Mouse (Mus musculus) lung, postnatal 4 days (tissue): ENCODE data around the gene Cyp3a11.
"Not testable (repeated sequence)": the region's sequence is repeated elsewhere in the genome, so short reads cannot be mapped to it uniquely, and the experiment has no call there.

Experiments used
- DNase-seq, 2 experiments: peaks; one replicate each; pipeline ENCODE4 v3.0.0; 2021

Cyp3a11 gene

DNA sequence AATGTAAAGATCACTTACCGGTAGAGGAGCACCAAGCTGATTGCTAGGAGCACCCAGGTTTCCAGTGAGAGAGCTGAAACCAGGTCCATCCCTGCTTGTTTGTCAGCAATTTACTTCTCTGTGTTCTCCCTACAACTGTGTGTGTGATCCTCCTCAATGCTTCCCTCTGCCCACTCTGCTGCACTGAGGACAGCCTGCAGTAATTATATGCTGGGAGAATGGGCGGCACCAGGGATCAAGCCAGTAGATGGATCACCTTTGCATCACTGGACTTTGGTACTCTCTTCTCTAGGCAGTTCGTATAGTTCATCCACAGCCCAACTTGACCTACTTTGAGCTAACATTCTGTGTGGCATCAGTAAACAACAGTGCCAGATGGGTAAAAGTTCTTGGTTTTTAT, at the start of gene Cyp3a11:
Cyp3a11 (minus strand) TSS at position 277 of the 400 bp plus-strand sequence.
- no peak for DNase-seq

DNA sequence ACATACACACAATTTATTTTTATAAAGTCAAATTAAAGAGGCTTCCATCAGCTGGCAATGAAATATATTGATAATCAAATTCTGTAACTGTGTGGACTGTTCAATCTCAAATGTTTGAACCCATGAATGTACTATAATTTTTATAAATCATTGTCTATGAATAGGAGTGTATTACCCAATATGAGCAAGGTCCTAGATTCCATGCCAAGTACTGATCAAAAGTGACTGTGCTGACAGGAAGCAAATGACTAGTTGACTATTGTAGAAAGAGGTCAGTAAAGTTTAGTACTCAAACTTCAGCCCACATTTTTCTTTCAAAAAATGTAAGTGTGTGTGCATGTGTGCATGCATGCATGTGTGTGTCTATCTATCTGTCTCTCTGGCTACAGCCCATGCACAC, 33.1 kb upstream of the Cyp3a11 start:
- no peak for DNase-seq

DNA sequence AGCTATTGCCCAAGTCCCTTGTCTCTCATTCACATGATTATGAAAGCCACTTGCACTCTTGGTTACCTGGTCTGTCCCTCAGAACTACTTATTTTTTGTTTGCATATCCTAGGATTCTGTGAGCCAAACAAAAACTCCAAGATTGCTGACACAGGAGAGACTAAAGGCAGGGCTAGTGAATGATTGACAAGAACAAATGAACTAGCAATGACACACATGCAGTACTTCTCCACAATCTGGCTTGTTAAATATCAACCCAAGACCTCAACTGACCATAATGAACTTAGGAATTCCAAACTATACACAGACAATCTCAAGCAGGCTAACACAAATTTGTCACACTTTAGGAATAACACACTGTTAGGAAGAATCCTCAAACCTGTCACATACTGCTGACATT, 32.0 kb upstream of the Cyp3a11 start:
- no peak for DNase-seq

DNA sequence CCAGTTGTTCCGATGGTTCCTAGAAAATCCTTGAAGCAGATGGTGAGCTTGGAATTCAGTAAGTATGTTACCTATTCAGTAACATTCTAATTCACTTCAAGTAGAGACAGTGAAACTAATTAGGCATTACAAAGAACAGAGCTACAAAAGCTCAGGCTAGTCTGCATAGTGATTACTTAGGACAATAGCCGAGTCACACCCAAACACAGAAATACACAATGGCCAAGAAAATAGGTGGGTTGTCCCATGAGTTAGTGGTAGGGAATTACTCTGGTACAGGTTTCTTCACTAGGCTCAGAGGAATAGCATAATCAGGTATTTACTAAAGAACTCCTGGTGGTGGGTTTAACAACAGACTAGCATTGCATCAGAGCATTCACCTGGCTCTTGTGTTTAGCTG, 27.2 kb upstream of the Cyp3a11 start:
- DNase-seq = not testable (repeated sequence)

DNA sequence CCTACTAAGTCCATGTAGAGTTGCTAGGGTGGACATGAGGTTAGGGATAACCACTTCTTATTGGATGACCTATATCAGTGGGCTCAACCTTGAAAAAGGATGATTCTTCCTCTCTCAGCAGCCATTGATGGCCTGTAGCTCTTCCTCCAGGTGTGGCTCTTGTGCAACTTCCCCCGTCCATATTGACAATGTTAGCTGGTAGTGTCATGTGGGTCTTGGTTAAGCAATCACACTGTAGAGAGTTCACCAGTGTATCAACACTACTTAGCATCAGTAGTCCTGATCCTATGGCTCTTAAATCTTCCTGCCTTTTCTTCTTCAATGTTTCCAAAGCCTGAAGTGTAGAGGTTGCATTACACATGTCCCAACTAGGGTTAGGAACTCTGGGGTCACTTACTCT, 24.8 kb upstream of the Cyp3a11 start:
- no peak for DNase-seq

DNA sequence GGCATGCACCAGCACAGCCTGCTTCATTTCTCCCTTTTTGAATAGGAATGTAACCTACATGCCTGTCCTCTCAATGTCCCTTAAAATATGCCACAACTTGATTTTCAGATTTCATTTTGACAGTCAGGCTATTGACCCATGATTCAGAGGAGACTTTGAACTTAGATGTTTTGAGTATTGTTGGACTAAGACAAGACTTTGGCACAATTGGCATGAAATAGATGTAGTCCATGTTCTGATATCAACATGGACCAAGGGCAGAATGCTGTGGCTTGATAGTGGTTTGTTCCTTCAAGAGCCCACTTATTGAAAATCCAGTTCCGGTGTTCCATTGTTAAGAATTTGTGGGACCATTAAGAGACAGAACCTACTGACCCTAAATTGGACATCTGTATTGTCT, 23.6 kb upstream of the Cyp3a11 start:
- DNase-seq = no peak

DNA sequence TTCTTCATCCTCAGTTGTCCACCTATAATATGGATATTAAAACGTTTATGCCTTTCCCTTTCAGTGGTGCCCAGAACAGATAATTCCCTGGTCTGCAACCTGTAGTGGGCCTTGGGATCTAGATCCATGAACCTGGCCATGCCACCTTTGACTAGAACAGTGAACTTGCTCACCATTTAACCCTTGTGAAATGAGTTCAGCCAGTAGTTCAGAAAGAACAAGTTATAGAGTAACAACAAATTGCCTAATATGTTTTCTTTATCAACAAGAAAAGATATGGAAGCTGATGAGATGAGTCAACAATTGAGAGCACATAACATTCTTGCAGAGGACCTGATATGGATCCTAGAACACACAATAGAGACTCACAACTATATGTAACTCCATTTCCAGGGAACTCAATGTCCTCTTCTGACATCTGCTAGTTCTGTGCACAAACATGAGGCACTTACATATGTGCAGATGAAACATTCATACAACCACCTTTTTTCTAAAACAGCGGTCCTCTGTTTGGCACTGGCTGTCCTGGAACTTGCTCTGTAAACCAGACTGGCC, 20.7 kb upstream of the Cyp3a11 start:
- DNase-seq = no peak

DNA sequence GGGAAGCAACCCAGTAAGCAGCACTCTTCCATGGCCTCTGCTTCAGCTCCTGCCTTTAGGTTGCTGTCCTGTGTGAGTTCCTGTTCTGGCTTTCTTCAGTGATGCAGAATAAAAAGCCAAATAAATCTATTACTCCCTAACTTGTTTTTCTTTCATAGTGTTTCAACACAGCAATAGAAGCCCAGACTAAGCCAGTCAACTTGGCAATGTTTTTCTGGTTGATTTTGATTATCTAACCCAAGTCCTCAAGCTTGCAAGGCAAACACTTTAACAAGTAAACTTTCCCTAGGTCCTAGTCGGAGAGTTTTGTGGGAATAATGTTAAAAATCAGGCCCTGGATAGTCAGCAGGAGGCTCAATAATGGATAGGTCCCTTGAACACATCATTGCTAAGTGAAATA, 17.5 kb upstream of the Cyp3a11 start:
- no peak for DNase-seq

DNA sequence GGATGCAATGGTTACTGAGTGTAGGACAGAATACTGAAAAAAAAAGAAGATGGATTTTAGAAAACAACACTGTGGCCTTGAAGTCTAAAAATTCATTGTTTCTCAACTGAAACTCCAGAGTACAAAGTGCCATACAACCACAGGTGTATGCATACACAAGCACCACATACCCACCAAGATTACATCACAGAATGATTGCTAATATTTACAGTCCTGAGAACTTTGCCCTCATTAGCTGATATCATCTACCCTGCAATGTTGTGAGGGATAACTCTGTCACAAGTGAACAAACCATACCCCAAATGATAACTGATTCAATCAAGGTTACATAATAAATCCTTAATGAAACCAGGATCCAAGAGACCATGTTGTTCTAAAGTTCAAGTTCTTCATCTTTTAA, 1.4 kb upstream of the Cyp3a11 start:
- DNase-seq = no peak

DNA sequence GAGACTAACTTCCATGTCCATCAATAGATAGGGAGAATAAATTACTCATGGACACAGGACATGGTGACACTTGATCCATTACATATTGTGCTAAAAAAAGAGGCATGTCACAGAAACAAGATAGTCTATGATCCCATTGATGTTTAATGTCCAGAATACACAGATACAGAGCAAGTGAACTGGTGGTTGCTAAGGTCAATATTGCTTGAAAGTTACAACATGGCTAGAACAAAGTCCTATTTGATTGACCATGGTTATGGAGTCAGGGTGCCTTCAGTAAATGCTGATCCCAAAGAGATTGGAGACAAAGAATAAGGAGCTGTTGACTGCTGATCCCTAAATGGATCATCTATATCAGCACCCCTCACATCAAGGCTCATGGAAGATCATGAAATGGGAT, 12.3 kb downstream of the Cyp3a11 start:
- not testable (repeated sequence) for DNase-seq

DNA sequence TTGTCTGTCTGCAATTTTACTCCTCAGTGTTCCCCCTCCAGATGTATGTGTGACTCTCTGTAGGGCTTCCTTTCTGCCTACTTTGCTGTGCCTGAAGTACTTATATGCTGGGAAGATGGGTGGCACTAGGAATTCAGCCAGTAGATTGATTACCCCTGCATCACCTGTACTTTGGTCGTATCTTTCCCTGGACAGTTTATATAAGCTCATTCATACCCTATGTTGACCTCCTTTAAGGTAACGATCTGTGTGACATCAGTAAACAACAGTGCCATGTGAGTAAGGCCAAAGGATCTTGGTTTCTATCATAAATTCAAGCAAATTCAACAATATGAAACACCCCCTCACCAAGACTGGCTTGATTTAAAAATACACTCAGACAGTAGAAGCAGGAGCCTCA, 74.0 kb downstream of the Cyp3a11 start, which contains the start of gene Cyp3a44:
Cyp3a44 (minus strand) TSS at position 79 of the 400 bp plus-strand sequence.
- not testable (repeated sequence) for DNase-seq
